Mouse (Mus musculus) lung, postnatal 36 days (tissue): ENCODE data around the gene Gm17545.

Source experiments
- DNase-seq: peaks from one replicate; pipeline ENCODE4 v3.0.0; 2022; ENCODE audit warnings: mixed read lengths

Gene Gm17545

GRCm38 (mm10) chr9:22445123-22445522 lies 9.0 kb upstream of the Gm17545 start:
- DNase-seq, result no peak

GRCm38 (mm10) chr9:22447213-22447612 lies 6.9 kb upstream of the Gm17545 start:
- DNase-seq, result peak; percentile 17

GRCm38 (mm10) chr9:22448420-22448819 lies 5.7 kb upstream of the Gm17545 start:
- peak; percentile 9 for DNase-seq

- DNase-seq, result no peak
Measured at GRCm38 (mm10) chr9:22449209-22449608, 4.9 kb upstream of the Gm17545 start.

GRCm38 (mm10) chr9:22452697-22453096 lies 1.4 kb upstream of the Gm17545 start:
- DNase-seq, result no peak

GRCm38 (mm10) chr9:22453501-22453924 lies 577 bp upstream of the Gm17545 start:
- DNase-seq, result no peak

- DNase-seq, result no peak
Measured at GRCm38 (mm10) chr9:22455041-22455440, 951 bp downstream of the Gm17545 start.

- peak; percentile 32 for DNase-seq
Measured at GRCm38 (mm10) chr9:22457142-22457835, 3.2 kb downstream of the Gm17545 start.

GRCm38 (mm10) chr9:22461946-22462345 lies 7.9 kb downstream of the Gm17545 start:
- DNase-seq, result peak; percentile 12

- no peak for DNase-seq
Measured at GRCm38 (mm10) chr9:22466212-22466611, 12.1 kb downstream of the Gm17545 start.

- DNase-seq, result peak; percentile 57
Measured at GRCm38 (mm10) chr9:22467371-22468169, 13.5 kb downstream of the Gm17545 start.

- DNase-seq, result peak; percentile 76
Measured at GRCm38 (mm10) chr9:22468170-22468898, 14.2 kb downstream of the Gm17545 start.

- no peak for DNase-seq
Measured at GRCm38 (mm10) chr9:22468899-22469259, 14.8 kb downstream of the Gm17545 start.

- no peak for DNase-seq
Measured at GRCm38 (mm10) chr9:22469643-22470042, 15.6 kb downstream of the Gm17545 start, which contains the start of gene Rp9. Gene Rp9, minus strand, starts transcription at chr9:22469743.

GRCm38 (mm10) chr9:22475424-22475868 lies 21.4 kb downstream of the Gm17545 start, which contains the start of gene Bbs9:
Gene Bbs9, plus strand, starts transcription at chr9:22475715.
- peak; percentile 96 for DNase-seq

- no peak for DNase-seq
Measured at GRCm38 (mm10) chr9:22476265-22476664, 22.2 kb downstream of the Gm17545 start.

- no peak for DNase-seq
Measured at GRCm38 (mm10) chr9:22478946-22479345, 24.9 kb downstream of the Gm17545 start.

GRCm38 (mm10) chr9:22483866-22484561 lies 29.9 kb downstream of the Gm17545 start:
- no peak for DNase-seq

GRCm38 (mm10) chr9:22484562-22485308 lies 30.6 kb downstream of the Gm17545 start:
- DNase-seq, result peak; percentile 70

GRCm38 (mm10) chr9:22486211-22486610 lies 32.1 kb downstream of the Gm17545 start:
- peak; percentile 28 for DNase-seq

- DNase-seq, result no peak
Measured at GRCm38 (mm10) chr9:22488963-22489362, 34.9 kb downstream of the Gm17545 start.
